Mouse (Mus musculus): ENCODE results near the gene Kcnma1. TPM values are rescaled to one million over a fixed set of nuclear protein-coding genes. Genes with fewer than 3 reads are reported as not detected.

Gene Kcnma1
- total RNA-seq, 2 experiments from 2014 or later = 133 to 151 TPM

GRCm38 (mm10) chr14:23785921-23786686 lies 228.2 kb downstream of the Kcnma1 start:
- no peak for DNase-seq (ENCODE audit: low spot score in 2 of 2)

DNA sequence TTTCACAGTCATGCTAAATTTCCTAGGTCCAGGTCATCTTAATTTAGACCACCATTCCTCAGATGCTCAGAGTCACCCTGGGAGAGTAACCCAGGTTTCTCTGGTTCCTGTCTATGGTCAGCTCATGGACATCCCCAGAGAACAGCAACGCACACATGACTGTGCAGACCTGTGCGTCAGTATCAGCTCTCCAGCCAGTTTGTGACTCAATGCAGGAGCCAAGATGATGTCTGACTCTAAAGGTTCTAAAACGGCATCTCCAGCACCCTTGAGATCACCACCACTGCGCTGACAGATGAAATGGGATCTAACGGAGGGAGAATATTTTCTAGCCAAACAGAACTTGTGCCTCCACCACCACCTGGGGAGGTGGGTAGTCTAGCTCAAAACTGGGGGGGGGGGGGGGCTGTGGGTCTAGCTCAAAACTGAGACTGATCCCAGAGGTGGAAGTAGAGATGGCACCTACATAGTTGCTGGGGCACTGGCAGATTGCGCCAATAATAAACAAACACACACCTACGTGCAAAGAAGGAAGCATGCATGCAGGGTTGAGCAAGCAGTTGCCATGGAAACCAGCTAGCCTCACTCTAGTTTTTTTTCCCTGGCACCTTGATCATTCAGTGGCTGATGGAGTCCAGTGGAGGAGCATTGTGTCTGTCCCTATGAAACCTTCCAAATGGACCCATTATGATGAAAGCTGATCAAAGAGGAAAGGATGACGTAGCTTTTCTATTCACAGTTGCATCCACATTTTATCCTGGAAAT lies 231.3 kb downstream of the Kcnma1 start:
- peak in 1 of 2 experiments; percentile 39 for DNase-seq (ENCODE audit: low spot score in 2 of 2)

GRCm38 (mm10) chr14:23774542-23774941 lies 239.7 kb downstream of the Kcnma1 start:
- DNase-seq (ENCODE audit: low spot score in 2 of 2) = no peak

DNA sequence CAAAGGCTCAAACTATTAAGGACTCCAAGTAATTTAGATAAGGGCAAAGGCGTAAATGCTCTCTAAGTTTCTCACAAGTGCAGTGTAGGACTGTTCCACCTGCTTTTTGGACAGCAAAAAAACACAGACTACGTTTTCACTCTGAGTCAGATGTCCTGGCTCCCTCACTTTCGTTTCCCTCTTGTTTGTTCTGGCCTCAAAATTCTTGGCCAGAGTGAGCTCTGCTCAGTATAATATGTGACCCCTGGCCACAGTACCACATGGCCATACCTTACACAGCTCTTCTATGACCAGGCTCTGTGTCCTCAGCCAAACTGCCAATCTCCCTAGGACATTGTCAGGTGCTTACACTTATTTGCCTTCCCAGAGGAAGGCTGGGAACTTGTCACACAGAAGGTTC lies 241.6 kb downstream of the Kcnma1 start:
- DNase-seq (ENCODE audit: low spot score in 2 of 2) = no peak

DNA sequence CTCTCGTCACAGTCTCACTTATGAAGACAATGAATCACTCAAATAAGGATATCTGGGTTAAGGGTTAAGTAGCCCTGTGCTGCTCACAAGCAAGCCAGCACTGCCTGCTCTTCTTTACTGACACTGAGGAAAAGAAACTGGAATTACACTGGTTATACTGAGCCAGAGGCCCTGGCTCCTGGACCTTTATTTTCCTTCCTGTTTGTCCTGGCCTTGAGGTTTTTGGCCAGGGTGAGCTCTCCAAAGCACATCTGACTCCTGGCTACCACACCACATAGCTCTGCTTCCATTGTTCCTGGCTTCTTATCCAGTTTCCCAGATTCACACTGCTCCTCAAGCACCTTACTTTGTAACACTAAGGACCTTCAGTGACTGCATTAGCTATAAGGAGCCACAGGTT lies 242.5 kb downstream of the Kcnma1 start:
- DNase-seq (ENCODE audit: low spot score in 2 of 2) = no peak

DNA sequence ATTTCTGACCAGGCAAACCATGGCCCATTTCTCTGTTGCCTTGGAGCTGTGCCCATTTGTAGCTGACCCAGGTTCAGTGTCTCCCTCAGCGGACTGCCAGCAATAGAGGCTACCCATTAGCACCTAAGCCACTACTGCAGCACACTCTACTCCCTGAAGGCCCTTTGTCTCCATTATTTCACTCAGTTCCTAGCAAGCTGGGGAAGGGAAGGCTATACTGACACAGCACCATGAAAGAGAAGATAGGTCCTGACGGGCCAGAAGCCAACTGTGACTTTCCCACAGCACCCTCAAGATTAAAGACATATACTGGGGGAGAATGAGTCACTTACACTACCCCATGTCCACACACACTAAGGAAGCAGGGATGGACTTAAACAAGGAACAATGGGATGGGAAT lies 251.8 kb downstream of the Kcnma1 start:
- no peak for DNase-seq (ENCODE audit: low spot score in 2 of 2)

DNA sequence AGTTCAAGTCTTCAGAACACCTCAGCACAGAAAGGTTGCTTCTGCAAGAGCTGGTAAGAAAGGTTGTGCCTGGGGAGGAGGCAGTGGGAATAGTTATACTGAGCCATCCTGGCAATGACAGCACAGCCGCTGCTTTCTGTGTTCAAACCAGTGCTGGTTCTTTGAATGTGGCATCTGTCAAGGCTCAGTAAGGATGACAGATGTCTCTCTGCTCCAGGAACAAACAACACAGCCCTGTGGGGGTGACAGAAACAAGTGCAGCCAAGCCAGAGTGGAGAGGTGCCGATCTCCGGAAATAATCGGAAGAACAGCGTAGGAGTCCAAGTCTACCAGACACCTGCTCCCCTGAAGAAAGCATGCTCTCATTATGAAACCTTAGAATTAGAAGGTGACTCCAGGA lies 254.7 kb downstream of the Kcnma1 start:
- DNase-seq (ENCODE audit: low spot score in 2 of 2) = peak; percentile 26 to 47

GRCm38 (mm10) chr14:23758421-23758820 lies 255.9 kb downstream of the Kcnma1 start:
- no peak for DNase-seq (ENCODE audit: low spot score in 2 of 2)

- no peak for DNase-seq (ENCODE audit: low spot score in 2 of 2)
Measured at GRCm38 (mm10) chr14:23748011-23748410, 266.3 kb downstream of the Kcnma1 start.

- DNase-seq (ENCODE audit: low spot score in 2 of 2) = no peak
Measured at GRCm38 (mm10) chr14:23746976-23747375, 267.3 kb downstream of the Kcnma1 start.

GRCm38 (mm10) chr14:23741531-23741930 lies 272.8 kb downstream of the Kcnma1 start:
- no peak for DNase-seq (ENCODE audit: low spot score in 2 of 2)

GRCm38 (mm10) chr14:23734200-23734599 lies 280.1 kb downstream of the Kcnma1 start:
- no peak for DNase-seq (ENCODE audit: low spot score in 2 of 2)

DNA sequence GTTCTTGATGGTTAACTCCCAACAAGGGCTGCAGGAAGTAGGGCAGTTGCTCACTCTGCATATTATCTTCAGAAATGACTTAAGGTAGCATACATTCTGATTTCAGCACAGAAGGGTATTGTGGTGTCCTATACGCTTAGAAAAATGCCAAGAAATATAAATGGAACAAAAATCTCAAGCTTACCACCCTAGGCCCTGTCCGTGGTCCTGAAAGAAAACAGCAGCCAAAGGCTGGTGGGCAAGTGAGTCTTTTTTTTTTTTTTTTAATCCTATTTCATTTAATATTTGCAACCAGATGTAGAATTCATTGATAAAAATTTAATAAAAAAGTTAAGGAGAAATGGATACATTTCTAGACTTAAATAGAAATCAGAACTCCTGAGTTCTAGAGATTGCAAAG lies 284.9 kb downstream of the Kcnma1 start:
- DNase-seq (ENCODE audit: low spot score in 2 of 2) = no peak

- DNase-seq (ENCODE audit: low spot score in 2 of 2) = peak in 1 of 2 experiments; percentile 22
Measured at GRCm38 (mm10) chr14:23723701-23724430, 290.4 kb downstream of the Kcnma1 start.

DNA sequence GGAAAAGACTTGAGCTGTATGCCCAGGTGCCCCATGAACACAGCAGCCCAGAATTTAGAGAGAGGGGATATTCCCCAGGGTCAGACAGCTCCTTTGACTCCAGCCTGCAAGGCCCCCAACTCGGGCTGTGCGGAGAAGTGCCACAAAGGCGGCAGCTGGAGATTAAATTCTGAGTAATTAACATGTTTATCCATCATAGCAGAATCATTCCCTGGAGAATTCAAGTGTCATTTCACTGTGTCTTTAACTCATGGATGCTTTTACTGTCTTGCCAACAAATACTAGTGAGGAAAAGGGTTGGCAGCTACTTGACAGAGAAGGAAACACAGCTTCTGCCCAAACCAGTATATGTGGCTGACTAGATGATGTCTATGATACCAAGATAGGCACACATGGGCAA lies 295.0 kb downstream of the Kcnma1 start:
- no peak for DNase-seq (ENCODE audit: low spot score in 2 of 2)

GRCm38 (mm10) chr14:23718667-23719066 lies 295.6 kb downstream of the Kcnma1 start:
- DNase-seq (ENCODE audit: low spot score in 2 of 2) = no peak

DNA sequence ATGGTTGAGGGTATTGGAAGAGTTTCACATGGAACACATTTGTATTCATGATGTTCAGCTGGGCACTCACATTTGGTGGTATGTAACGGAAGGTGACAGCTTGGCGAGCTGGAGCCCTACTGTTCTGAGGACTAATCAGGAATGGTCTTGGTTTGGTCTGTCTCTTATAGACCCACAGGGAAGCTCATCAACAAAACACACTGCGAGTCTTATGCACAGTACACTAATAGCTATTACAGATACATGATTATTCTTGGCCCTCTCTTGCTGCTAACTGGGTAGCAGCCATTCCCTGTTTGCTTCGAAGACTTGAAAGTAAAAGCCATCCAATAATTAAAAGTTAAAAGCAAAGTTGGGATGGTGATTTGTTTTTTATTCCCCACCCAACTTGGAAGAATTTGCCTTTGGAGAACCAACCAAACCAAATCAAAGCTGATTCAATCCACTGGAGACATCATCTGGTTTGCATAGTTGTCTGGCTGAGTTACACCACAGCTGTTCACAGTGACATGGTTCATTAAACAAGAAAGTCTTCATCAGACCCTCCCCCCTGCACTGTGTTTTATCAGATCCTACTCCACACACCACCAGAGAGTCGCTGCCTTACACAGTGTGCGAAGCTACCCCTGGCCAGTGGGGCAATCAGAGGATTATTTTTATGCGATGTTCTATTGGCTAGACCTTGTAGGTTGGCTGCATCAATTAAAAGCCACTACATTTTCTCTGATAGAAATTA lies 299.7 kb downstream of the Kcnma1 start:
- no peak for DNase-seq (ENCODE audit: low spot score in 2 of 2)

GRCm38 (mm10) chr14:23712891-23713290 lies 301.4 kb downstream of the Kcnma1 start:
- no peak for DNase-seq (ENCODE audit: low spot score in 2 of 2)

DNA sequence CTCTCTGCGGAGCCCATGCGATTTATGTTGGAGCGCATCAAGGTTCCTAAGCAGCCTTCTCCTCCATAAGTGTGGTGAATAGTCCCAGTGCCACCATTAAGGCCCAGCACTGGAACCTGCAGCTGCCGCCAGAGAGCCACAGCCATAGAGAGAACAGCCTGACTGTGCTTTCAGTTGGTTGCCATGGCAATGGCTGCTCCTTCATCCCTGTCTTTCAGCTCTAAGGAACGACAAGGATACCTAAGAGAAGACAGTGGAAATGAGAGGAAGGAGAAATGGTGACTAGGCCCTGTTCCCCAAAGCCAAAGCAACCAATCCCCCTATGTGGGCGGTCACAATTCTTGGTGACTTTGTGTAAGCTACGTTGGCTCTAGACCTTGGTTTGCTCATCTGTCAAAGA lies 303.3 kb downstream of the Kcnma1 start:
- peak in 1 of 2 experiments; percentile 19 for DNase-seq (ENCODE audit: low spot score in 2 of 2)

DNA sequence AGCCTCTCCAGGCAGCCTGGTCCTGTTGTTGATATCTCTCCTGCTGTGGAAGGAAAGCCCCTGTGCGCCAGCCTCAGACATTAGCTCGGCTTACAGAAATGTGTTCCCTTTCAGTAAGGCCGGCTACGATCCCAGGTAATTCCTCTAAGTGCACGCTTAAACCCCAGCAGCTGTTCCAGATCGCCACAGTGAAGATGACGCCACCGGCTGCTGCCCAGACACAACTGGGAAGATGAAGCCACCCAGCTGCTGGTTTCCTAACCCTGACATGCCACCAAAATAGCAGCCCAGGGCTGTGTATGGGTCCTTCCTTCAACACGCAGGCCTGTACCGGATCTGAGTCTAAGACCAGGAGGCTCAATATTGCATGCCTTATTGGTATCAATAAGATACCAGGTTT lies 307.5 kb downstream of the Kcnma1 start:
- DNase-seq (ENCODE audit: low spot score in 2 of 2) = no peak

DNA sequence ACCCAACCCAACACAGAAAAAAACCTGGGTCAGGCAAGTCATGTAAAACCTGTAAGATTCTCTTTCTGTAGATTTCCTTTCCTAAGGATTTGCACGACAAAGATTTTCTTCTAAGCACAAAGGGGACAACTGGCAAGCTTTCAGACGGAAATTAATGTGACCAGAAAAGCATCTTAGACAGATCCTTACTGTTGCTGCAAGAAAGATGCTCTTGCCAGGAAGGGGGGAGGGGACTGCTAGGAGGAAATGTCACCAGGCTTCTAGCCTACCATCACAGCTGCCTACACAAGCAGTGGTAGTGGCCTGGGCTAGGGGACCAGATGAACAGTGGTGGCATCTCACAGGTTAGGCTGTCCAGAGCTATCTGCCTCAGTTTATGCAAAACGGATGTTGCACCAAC lies 308.6 kb downstream of the Kcnma1 start:
- no peak for DNase-seq (ENCODE audit: low spot score in 2 of 2)

Measured in layer of hippocampus, postnatal 14 days (tissue).